Mouse (Mus musculus) midbrain, embryonic 12.5 days (tissue): ENCODE results near the gene Ing2. TPM values are rescaled to one million over a fixed set of nuclear protein-coding genes. Genes with fewer than 3 reads are reported as not detected.

ENCODE experiments used
- ATAC-seq: fragments of 200-750 bp; cut with Nextera tagmentation; 2 replicates; pipeline ENCODE4 v1.8.0; 2017; ENCODE audit warnings: low read depth, moderate TSS enrichment, moderate library complexity; ENCODE audit not compliant: low FRiP score
- H3K27ac ChIP-seq: fragments of 300-500 bp; sonication (generic); replicated peaks from 2 replicates; pipeline ENCODE4 v1.5.1; 2016; ENCODE audit warnings: mild to moderate bottlenecking
- H3K27me3 ChIP-seq: fragments of 300-500 bp; sonication (generic); 2 replicates; pipeline ENCODE4 v1.6.1; 2016; ENCODE audit warnings: mild to moderate bottlenecking
- H3K36me3 ChIP-seq: fragments of 300-500 bp; sonication (generic); 2 replicates; pipeline ENCODE4 v1.6.1; 2016
- H3K4me1 ChIP-seq: fragments of 300-500 bp; sonication (generic); 2 replicates; pipeline ENCODE4 v1.6.1; 2016
- H3K4me2 ChIP-seq: fragments of 300-500 bp; sonication (generic); replicated peaks from 2 replicates; pipeline ENCODE4 v1.6.1; 2016; ENCODE audit warnings: mild to moderate bottlenecking, moderate library complexity
- H3K4me3 ChIP-seq: fragments of 300-500 bp; sonication (generic); 2 replicates; pipeline ENCODE4 v1.5.1; 2016; ENCODE audit warnings: mild to moderate bottlenecking
- H3K9ac ChIP-seq: fragments of 300-500 bp; sonication (generic); replicated peaks from 2 replicates; pipeline ENCODE4 v1.6.1; 2016; ENCODE audit warnings: mild to moderate bottlenecking, moderate library complexity
- H3K9me3 ChIP-seq: fragments of 300-500 bp; sonication (generic); 2 replicates; pipeline ENCODE4 v1.6.1; 2016; ENCODE audit warnings: mild to moderate bottlenecking
- WGBS: fragments of 180-500 bp; shearing (Covaris S2); methylation state at CpG from one replicate; pipeline ENCODE4 v1.1.7; 2016; 5-methylcytosine and 5-hydroxymethylcytosine counted together
- polyA plus RNA-seq: library from polyadenylated mRNA; unstranded; fragments of >200 nt; fragmentation: Nextera tagmentation; extraction: Ambion mirVana; gene quantifications from 2 replicates; pipeline ENCODE4 v1.2.1, GENCODE M21; 2016

The Ing2 gene
- polyA plus RNA-seq, 1 experiment from 2014 or later: 14.4 TPM

- no peak for ATAC-seq
- H3K9ac ChIP-seq: no peak overlapping the region
- H3K4me2 ChIP-seq: no peak overlapping the region
- no peaks in the 10 kb centered on the region for H3K36me3 ChIP-seq
- no peaks in the 10 kb centered on the region for H3K27me3 ChIP-seq
- 72% methylated on average over 4 of the region's 4 CpGs for WGBS
- H3K4me3 ChIP-seq: no peak overlapping the region
- no peaks in the 10 kb centered on the region for H3K9me3 ChIP-seq
- H3K27ac ChIP-seq: no peak overlapping the region
- H3K4me1 ChIP-seq: peaks cover 4% of the 10 kb centered on the region; the same call in 1 of the 2 replicates
Observed at GRCm38 (mm10) chr8:47637152-47637551, 38.2 kb downstream of the Ing2 start.

GRCm38 (mm10) chr8:47636032-47636431, 39.3 kb downstream of the Ing2 start:
- no peak overlapping the region for H3K9ac ChIP-seq
- no peak for ATAC-seq
- WGBS: 81% methylated on average over 3 of the region's 3 CpGs
- H3K36me3 ChIP-seq: no peaks in the 10 kb centered on the region
- H3K27ac ChIP-seq: no peak overlapping the region; the same call in 1 of the 2 replicates
- H3K4me2 ChIP-seq: no peak overlapping the region
- H3K4me3 ChIP-seq: no peak overlapping the region
- no peaks in the 10 kb centered on the region for H3K4me1 ChIP-seq
- no peaks in the 10 kb centered on the region for H3K27me3 ChIP-seq
- H3K9me3 ChIP-seq: no peaks in the 10 kb centered on the region; the same call in 1 of the 2 replicates

- no peak overlapping the region for H3K4me2 ChIP-seq
Observed at GRCm38 (mm10) chr8:47634791-47635341, 40.5 kb downstream of the Ing2 start.

GRCm38 (mm10) chr8:47621144-47621543, 54.2 kb downstream of the Ing2 start:
- no peak for ATAC-seq
- H3K4me2 ChIP-seq: no peak overlapping the region
- no peak overlapping the region for H3K4me3 ChIP-seq
- no peak overlapping the region for H3K9ac ChIP-seq
- 89% methylated on average over 1 of the region's 1 CpGs for WGBS
- no peaks in the 10 kb centered on the region for H3K36me3 ChIP-seq
- H3K27me3 ChIP-seq: no peaks in the 10 kb centered on the region
- H3K9me3 ChIP-seq: no peaks in the 10 kb centered on the region
- no peak overlapping the region for H3K27ac ChIP-seq
- H3K4me1 ChIP-seq: no peaks in the 10 kb centered on the region

More at GRCm38 (mm10) chr8:47634791-47635341, 40.5 kb downstream of the Ing2 start:
- H3K27me3 ChIP-seq: no peaks in the 10 kb centered on the region
- no peaks in the 10 kb centered on the region for H3K4me1 ChIP-seq
- H3K4me3 ChIP-seq: no peak overlapping the region
- no peaks in the 10 kb centered on the region for H3K36me3 ChIP-seq
- 46% methylated on average over 10 of the region's 10 CpGs for WGBS
- H3K9ac ChIP-seq: no peak overlapping the region
- no peak overlapping the region for H3K27ac ChIP-seq
- ATAC-seq: no peak
- H3K9me3 ChIP-seq: peaks cover 3% of the 10 kb centered on the region; the same call in 1 of the 2 replicates

Other genes with a start within 250 kb of the Ing2 start
- 50.6 and 53.6 TPM in 2 replicates for gene Stox2, start 229.2 kb downstream of the Ing2 start, polyA plus RNA-seq
- 46.1 and 48.3 TPM in 2 replicates for gene Trappc11, start 142.1 kb downstream of the Ing2 start, polyA plus RNA-seq
- 37.7 and 40.0 TPM in 2 replicates for gene Rwdd4a, start 141.9 kb downstream of the Ing2 start, polyA plus RNA-seq
- 47.7 and 52.1 TPM in 2 replicates for gene Cdkn2aip, start 38.4 kb upstream of the Ing2 start, polyA plus RNA-seq
- gene Cldn24, start 146.6 kb upstream of the Ing2 start, polyA plus RNA-seq: not detected in 2 replicates
- not detected in 2 replicates for gene Cldn22, start 148.9 kb upstream of the Ing2 start, polyA plus RNA-seq